Mouse (Mus musculus) intestine, embryonic 14.5 days (tissue): ENCODE measurements around the gene Tex48. TPM values are rescaled to one million over a fixed set of nuclear protein-coding genes. Genes with fewer than 3 reads are reported as not detected.

ENCODE experiments used
- ATAC-seq: fragments of 200-750 bp; cut with Nextera tagmentation; replicated peaks from 2 replicates; pipeline ENCODE4 v1.8.0; 2017; ENCODE audit warnings: low read depth, moderate number of reproducible peaks, moderate TSS enrichment, moderate library complexity; ENCODE audit not compliant: low FRiP score, low TSS enrichment
- DNase-seq: peaks from one replicate; pipeline ENCODE4 v3.0.0-alpha.2; 2018; ENCODE audit warnings: low spot score
- H3K27ac ChIP-seq: fragments of 300-500 bp; sonication (generic); 2 replicates; pipeline ENCODE4 v1.5.1; 2014; ENCODE audit warnings: low read depth, mild to moderate bottlenecking, control low read depth
- H3K27me3 ChIP-seq: fragments of 300-500 bp; sonication (generic); replicated peaks from 2 replicates; pipeline ENCODE4 v1.6.1; 2014; ENCODE audit warnings: low read length, control low read depth; ENCODE audit not compliant: control insufficient read depth, insufficient read depth
- H3K36me3 ChIP-seq: fragments of 300-500 bp; sonication (generic); 2 replicates; pipeline ENCODE4 v1.6.1; 2014; ENCODE audit warnings: low read length, control low read depth; ENCODE audit not compliant: control insufficient read depth, insufficient read depth
- H3K4me1 ChIP-seq: fragments of 300-500 bp; sonication (generic); replicated peaks from 2 replicates; pipeline ENCODE4 v1.6.1; 2014; ENCODE audit warnings: low read length, control low read depth, mixed read lengths; ENCODE audit not compliant: control insufficient read depth, insufficient read depth
- H3K4me2 ChIP-seq: fragments of 300-500 bp; sonication (generic); 2 replicates; pipeline ENCODE4 v1.6.1; 2014; ENCODE audit warnings: low read length
- H3K4me3 ChIP-seq: fragments of 300-500 bp; sonication (generic); 2 replicates; pipeline ENCODE4 v1.5.1; 2014; ENCODE audit warnings: low read depth, low read length, control low read depth, mixed read lengths
- H3K9ac ChIP-seq: fragments of 300-500 bp; sonication (generic); 2 replicates; pipeline ENCODE4 v1.6.1; 2014; ENCODE audit warnings: mild to moderate bottlenecking, low read length
- H3K9me3 ChIP-seq: fragments of 300-500 bp; sonication (generic); 2 replicates; pipeline ENCODE4 v1.6.1; 2016; ENCODE audit warnings: low read length, control low read depth; ENCODE audit not compliant: control insufficient read depth
- WGBS: fragments of 180-500 bp; shearing (Covaris S2); extraction: QIAGEN DNeasy Blood & Tissue Kit; methylation state at CpG from one replicate; pipeline ENCODE4 v1.1.7; 2014; 5-methylcytosine and 5-hydroxymethylcytosine counted together
- polyA plus RNA-seq: library from polyadenylated mRNA; unstranded; fragments of >200 nt; fragmentation: Nextera tagmentation; extraction: Ambion mirVana; gene quantifications from 2 replicates; pipeline ENCODE4 v1.2.1, GENCODE M21; 2014

Gene Tex48
- polyA plus RNA-seq, 1 experiment from 2014 or later: not detected

DNA sequence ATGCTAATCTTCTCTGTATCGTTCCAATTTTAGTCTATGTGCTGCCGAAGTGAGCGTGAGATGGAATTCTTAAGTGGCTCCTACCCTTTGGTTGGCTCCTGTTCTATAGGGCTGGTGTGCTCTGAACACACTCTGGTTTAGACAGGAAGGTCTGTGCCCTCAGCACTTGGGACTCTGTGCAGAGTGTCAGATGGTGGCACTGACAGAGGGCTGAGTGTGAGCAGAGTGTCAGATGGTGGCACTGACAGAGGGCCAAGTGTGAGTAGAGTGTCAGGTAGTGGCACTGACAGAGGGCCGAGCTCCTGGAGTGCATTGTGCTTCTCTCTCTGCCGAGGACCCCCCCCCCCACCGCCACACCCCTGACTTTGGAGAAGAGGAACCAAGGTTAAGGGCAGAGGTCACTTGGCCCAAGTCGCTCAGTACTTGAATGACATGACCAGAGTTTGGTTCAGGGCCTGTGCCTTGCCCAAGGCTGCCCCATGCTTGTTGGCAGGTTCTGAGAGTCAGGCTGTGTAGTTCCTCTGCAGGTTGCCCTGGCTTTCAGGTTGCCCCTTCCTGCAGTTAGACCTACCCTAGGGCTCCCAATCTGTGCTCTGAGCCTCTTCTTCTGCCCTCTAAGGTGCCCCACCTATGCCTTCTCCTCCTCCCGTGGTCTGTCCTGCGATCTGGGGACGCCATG is 54.4 kb downstream of the Tex48 start:
- no peak overlapping the region for H3K4me2 ChIP-seq
- DNase-seq (no peak), ATAC-seq (no peak)
- no peaks in the 10 kb centered on the region for H3K9me3 ChIP-seq
- H3K27ac ChIP-seq: no peak overlapping the region
- no peaks in the 10 kb centered on the region for H3K4me1 ChIP-seq
- 87% methylated on average over 8 of the region's 10 CpGs for WGBS
- no peaks in the 10 kb centered on the region for H3K27me3 ChIP-seq
- H3K36me3 ChIP-seq: peaks cover 20% of the 10 kb centered on the region; the same call in 1 of the 2 replicates
- no peak overlapping the region for H3K9ac ChIP-seq
- no peak overlapping the region for H3K4me3 ChIP-seq

DNA sequence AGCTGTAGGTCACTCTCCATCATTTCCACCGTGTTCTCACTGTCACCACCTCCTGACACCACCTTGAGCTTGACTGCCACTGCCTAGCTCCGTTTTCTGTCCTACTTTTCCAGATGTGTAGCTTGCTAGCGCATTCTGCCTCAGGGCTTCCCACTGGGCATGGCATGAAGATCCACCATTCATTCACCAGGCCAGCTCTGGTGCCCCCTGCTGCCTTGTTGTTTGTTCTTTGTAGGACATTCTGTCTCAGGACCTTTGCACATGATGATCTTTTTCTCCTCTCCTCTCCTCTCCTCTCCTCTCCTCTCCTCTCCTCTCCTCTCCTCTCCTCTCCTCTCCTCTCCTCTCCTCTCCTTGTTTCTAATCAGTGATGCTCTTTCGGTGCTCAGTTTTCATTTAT is 59.5 kb downstream of the Tex48 start:
- H3K27ac ChIP-seq: 0 out of 2 replicates have a peak overlapping the region, but pooled peaks have one; percentile 9
- no peak for ATAC-seq

DNA sequence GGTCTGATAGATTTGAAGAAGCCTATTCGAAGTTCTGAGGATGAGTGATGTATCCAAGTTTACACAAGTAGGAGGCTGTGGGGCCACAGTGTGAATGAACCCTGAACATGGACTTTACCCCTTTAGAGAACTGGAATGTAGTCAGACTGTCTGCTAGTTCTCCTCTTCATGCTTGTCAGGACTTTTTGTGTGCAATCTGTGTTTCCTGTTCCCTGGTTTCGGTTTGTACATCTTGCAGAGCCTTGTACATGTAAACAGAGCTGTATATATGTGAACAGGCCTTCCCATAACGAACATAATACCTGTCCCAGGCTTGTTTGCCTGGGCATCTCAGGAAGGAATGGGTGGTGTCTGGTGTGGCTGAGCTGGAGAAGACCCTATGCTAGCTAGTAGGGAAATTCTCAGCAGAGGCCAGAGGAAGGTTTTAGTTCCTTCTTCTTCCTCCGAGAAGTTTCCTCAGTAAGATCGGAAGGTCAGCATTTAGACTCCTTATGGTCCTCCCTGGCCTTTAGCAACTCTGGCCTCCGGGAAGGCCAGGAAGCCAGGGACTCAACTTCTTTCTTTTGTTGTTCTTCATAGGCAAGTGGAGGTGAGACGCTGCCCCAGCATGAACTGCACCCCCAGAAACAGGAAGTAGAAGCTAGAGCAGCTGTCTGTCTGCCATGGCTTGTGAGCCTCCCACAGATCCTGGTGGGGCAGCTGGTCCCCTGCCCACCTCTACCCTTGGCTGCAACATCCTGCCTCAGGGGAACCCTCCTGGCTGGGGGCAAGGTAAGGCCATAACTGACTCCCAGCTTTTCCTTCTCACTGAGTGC is 60.2 kb downstream of the Tex48 start:
- no peak for ATAC-seq
- Histone ChIP-seq H3K27ac (peak overlapping the region; percentile 9), H3K9ac (no peak overlapping the region)

More for the DNA sequence above, 59.5 kb downstream of the Tex48 start:
- H3K36me3 ChIP-seq: peaks cover 13% of the 10 kb centered on the region; the same call in 1 of the 2 replicates
- no peak overlapping the region for H3K9ac ChIP-seq
- no peaks in the 10 kb centered on the region for H3K27me3 ChIP-seq
- no peak overlapping the region for H3K4me3 ChIP-seq
- no peaks in the 10 kb centered on the region for H3K9me3 ChIP-seq
- no peak for DNase-seq
- WGBS: 88% methylated on average over 4 of the region's 4 CpGs
- H3K4me1 ChIP-seq: peaks cover 34% of the 10 kb centered on the region
- H3K4me2 ChIP-seq: no peak overlapping the region

DNA sequence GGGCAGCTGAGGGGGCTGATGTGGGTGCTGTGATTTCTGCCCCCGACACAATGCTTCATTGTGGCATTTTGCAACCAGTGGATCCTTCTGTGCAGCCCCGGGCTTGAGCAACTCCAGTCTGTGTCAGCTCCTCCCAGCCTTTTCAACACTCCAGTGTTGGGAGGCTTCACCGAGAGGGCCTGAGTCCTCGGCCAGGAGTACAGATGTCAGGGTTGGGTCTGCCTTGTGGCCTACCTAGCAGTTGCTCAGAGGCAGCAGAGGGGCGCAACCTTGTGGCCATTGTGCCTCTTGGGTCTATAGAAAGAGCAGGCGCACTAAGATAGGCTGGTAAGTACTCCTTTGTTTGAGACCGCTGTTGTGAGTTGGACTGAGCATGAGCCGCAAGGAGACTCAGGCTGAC is 62.1 kb downstream of the Tex48 start:
- Histone ChIP-seq H3K4me2 (peak overlapping the region; percentile 83; the same call in 1 of the 2 replicates), H3K9me3 (no peaks in the 10 kb centered on the region), H3K4me3 (no peak overlapping the region), H3K27ac (no peak overlapping the region), H3K36me3 (peaks cover 6% of the 10 kb centered on the region; the same call in 1 of the 2 replicates), H3K4me1 (peaks cover 40% of the 10 kb centered on the region), H3K27me3 (no peaks in the 10 kb centered on the region), H3K9ac (no peak overlapping the region)
- DNase-seq (no peak), ATAC-seq (no peak)
- 78% methylated on average over 8 of the region's 8 CpGs for WGBS

More for the DNA sequence above, 60.2 kb downstream of the Tex48 start:
- peaks cover 13% of the 10 kb centered on the region; the same call in 1 of the 2 replicates for H3K36me3 ChIP-seq
- WGBS: 53% methylated on average over 7 of the region's 7 CpGs
- H3K4me1 ChIP-seq: peaks cover 40% of the 10 kb centered on the region
- no peaks in the 10 kb centered on the region for H3K9me3 ChIP-seq
- no peak for DNase-seq
- 0 out of 2 replicates have a peak overlapping the region, but pooled peaks have one; percentile 15 for H3K4me2 ChIP-seq
- H3K27me3 ChIP-seq: no peaks in the 10 kb centered on the region
- H3K4me3 ChIP-seq: no peak overlapping the region

DNA sequence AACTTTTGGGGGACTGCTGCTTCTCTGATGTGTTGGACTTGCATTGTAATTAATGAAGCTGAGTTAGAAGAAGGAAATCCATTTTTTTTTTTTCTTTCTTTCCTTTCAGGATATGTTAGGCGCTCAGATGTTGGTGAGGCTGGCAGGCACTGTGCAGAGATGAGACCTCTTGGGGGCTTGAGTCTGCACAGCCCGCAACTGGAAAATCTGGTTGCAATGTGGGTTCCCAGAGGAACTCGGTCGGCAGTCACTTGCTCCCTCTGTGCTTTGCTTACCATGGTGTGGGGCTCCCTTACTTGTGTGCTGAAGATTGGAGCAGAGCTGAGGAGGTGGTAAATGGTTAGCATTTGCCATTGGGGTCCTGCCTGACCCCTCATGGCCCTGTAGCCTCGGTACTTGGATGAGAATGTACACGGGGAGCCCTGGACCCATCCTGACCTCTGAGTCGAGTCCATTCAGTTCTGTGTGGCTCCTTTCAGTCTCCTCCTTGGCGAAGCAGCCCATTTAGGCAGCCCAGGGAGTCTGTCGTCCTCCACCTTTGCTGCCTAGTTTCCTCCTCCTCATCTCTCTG is 63.0 kb downstream of the Tex48 start:
- WGBS: 39% methylated on average over 9 of the region's 9 CpGs
- Histone ChIP-seq H3K4me1 (peaks cover 40% of the 10 kb centered on the region), H3K9ac (peak overlapping the region; percentile 85), H3K36me3 (peaks cover 2% of the 10 kb centered on the region; the same call in 1 of the 2 replicates), H3K9me3 (no peaks in the 10 kb centered on the region), H3K27ac (no peak overlapping the region; the same call in 1 of the 2 replicates), H3K4me2 (peak overlapping the region; percentile 83), H3K4me3 (peak overlapping the region; percentile 62), H3K27me3 (no peaks in the 10 kb centered on the region)
- DNase-seq (peak; percentile 54), ATAC-seq (no peak)

DNA sequence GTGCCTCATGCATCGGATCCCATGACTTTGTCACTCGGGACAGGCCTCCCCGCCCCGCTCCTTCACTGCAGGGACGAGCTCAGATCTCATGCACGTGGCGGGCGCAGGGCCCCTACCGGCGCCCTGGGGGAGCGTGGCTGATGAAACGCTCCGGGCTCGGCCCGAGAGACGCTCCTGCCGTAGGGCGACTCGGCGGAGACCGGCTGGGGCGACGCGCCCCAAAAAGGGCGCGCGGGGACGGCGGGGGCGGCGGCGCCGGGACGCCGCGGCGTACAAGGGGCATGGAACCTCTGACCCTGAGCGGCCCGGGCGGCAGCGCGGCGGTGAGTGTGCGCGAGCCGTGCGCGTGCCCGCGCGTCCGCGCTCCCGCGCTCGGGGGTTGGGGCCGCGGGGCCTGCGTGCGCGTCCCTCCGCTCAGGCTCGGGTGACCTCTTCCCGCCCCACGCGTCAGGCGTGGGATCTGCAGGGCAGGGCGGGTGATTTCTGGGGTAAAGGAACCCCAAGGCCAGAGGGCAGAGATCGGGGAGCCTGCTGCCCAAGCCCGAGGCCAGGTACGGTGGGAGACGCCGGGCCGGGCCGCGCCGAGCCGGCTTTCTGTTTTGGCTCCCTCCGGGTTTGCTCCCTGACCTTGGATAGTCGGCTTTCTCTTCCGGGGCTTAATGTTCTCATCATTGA is 63.7 kb downstream of the Tex48 start, which contains the start of gene Tmem268:
Tmem268 (plus strand) TSS at position 375 of the 675 bp plus-strand sequence.
- H3K9ac ChIP-seq: peak within 1 kb of the TSS; percentile 85
- ATAC-seq (peak; percentile 79), DNase-seq (peak; percentile 87)
- H3K27me3 ChIP-seq: no peaks in the 10 kb centered on the region
- H3K27ac ChIP-seq: peak within 1 kb of the TSS; percentile 81
- WGBS: under 1% methylated on average over 70 of the region's 81 CpGs
- no peaks in the 10 kb centered on the region for H3K9me3 ChIP-seq
- H3K36me3 ChIP-seq: peaks cover 4% of the 10 kb centered on the region
- peaks cover 40% of the 10 kb centered on the region for H3K4me1 ChIP-seq
- peak within 1 kb of the TSS; percentile 83 for H3K4me2 ChIP-seq
- H3K4me3 ChIP-seq: peak within 1 kb of the TSS; percentile 62

DNA sequence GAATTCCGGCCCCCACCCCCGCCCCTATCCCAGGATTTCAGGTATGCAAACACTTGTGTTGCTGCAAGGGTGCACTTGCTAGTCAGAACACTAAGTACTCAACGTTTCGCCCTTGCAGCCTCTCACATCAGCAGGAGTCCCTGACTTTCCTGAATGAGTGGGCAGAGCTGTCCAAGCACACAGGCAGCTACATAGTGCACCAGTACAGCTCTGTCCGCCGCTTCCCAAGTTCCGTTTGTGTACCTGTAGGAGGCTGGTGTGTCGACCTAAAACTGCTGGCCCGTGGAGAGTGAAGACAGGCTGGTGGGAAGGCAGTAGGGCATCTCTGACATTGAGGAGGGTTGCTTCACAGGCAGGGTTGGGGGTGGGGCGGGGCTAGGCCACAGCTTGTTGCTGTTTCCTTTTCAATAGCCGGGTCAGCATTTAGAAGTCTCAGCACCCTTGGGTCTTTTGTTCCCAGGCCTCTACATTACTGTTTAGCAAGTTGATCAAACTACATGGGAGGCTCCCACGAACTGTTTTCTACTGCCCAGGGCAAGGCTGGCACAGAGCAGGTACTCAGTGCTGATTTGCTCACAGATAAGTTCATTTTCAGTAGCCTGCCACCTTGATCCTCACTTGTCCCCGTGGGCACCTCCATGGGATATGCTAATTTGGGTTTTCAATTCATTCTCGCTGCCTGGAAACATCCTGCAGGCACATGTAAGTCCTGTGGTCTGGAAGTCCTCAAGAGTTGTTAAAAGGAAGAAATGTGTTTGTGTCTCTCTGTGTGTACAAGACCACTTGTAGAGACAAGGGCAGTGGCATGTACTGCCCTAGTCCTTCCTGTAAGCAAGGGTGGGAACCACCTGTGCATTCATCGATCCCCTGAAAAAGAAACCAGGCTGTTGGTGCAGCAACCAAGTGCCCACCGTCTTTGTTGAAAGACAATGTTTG is 64.8 kb downstream of the Tex48 start:
- DNase-seq: peak; percentile 62
- Histone ChIP-seq H3K4me3 (no peak overlapping the region), H3K4me1 (peaks cover 40% of the 10 kb centered on the region), H3K9me3 (no peaks in the 10 kb centered on the region), H3K36me3 (peaks cover 14% of the 10 kb centered on the region), H3K4me2 (peak overlapping the region; percentile 83), H3K27ac (no peak overlapping the region), H3K27me3 (no peaks in the 10 kb centered on the region), H3K9ac (no peak overlapping the region; the same call in 1 of the 2 replicates)
- 31% methylated on average over 16 of the region's 16 CpGs for WGBS
- no peak for ATAC-seq
